Mouse (Mus musculus) liver, embryonic 13.5 days (tissue): ENCODE results near the gene Stpg2. TPM values are rescaled to one million over a fixed set of nuclear protein-coding genes. Genes with fewer than 3 reads are reported as not detected.
"Not testable (repeated sequence)": the region's sequence is repeated elsewhere in the genome, so short reads cannot be mapped to it uniquely, and the experiment has no call there.

Experiments
- ATAC-seq: fragments of 200-750 bp; cut with Nextera tagmentation; 2 replicates; pipeline ENCODE4 v1.8.0; 2017; ENCODE audit warnings: low read depth, mild to moderate bottlenecking, moderate number of reproducible peaks, moderate library complexity
- DNase-seq: peaks from one replicate; pipeline ENCODE4 v3.0.0; 2022
- H3K27ac ChIP-seq: fragments of 300-500 bp; sonication (generic); 2 replicates; pipeline ENCODE4 v1.5.1; 2015; ENCODE audit warnings: moderate library complexity, mild to moderate bottlenecking, inconsistent platforms
- H3K27me3 ChIP-seq: fragments of 300-500 bp; sonication (generic); 2 replicates; pipeline ENCODE4 v1.6.1; 2015; ENCODE audit warnings: mild to moderate bottlenecking, inconsistent platforms
- H3K36me3 ChIP-seq: fragments of 300-500 bp; sonication (generic); 2 replicates; pipeline ENCODE4 v1.6.1; 2015; ENCODE audit warnings: mild to moderate bottlenecking, inconsistent platforms
- H3K4me1 ChIP-seq: fragments of 300-500 bp; sonication (generic); replicated peaks from 2 replicates; pipeline ENCODE4 v1.6.1; 2015; ENCODE audit warnings: inconsistent platforms
- H3K4me2 ChIP-seq: fragments of 300-500 bp; sonication (generic); 2 replicates; pipeline ENCODE4 v1.6.1; 2015; ENCODE audit warnings: inconsistent platforms, mild to moderate bottlenecking, moderate library complexity
- H3K4me3 ChIP-seq: fragments of 300-500 bp; sonication (generic); replicated peaks from 2 replicates; pipeline ENCODE4 v1.5.1; 2015; ENCODE audit warnings: mild to moderate bottlenecking, inconsistent platforms
- H3K9ac ChIP-seq: fragments of 300-500 bp; sonication (generic); 2 replicates; pipeline ENCODE4 v1.6.1; 2015; ENCODE audit warnings: mild to moderate bottlenecking, inconsistent platforms
- H3K9me3 ChIP-seq: fragments of 300-500 bp; sonication (generic); replicated peaks from 2 replicates; pipeline ENCODE4 v1.6.1; 2016; ENCODE audit warnings: inconsistent platforms
- WGBS: fragments of 180-500 bp; shearing (Covaris S2); methylation state at CpG from one replicate; pipeline ENCODE4 v1.1.7; 2015; ENCODE audit not compliant: insufficient replicate concordance; 5-methylcytosine and 5-hydroxymethylcytosine counted together
- polyA plus RNA-seq: library from polyadenylated mRNA; unstranded; fragments of >200 nt; fragmentation: Nextera tagmentation; extraction: Ambion mirVana; gene quantifications from 2 replicates; pipeline ENCODE4 v1.2.1, GENCODE M21; 2015

The Stpg2 gene
- polyA plus RNA-seq, 1 experiment from 2014 or later = not detected

DNA sequence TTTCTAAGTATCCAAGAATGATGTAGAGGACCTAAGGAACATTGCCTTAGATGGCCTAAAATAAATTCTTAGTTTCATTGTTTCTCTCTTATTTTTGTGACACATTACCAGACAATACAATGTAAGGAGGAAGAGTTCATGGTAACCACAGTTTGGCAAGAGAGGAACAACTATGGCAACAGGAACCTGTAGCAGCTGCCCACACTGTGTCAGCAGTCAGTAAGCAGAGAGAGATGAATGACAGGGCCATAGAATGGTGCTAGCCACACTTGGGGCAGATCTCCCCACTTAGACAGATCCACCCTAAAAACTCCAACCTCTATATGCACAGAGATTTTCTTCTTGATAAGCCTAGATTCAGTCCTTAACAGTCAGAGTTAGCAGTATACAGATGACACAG lies 456.7 kb downstream of the Stpg2 start:
- H3K4me1 ChIP-seq = no peaks in the 10 kb centered on the region
- no peak for ATAC-seq

DNA sequence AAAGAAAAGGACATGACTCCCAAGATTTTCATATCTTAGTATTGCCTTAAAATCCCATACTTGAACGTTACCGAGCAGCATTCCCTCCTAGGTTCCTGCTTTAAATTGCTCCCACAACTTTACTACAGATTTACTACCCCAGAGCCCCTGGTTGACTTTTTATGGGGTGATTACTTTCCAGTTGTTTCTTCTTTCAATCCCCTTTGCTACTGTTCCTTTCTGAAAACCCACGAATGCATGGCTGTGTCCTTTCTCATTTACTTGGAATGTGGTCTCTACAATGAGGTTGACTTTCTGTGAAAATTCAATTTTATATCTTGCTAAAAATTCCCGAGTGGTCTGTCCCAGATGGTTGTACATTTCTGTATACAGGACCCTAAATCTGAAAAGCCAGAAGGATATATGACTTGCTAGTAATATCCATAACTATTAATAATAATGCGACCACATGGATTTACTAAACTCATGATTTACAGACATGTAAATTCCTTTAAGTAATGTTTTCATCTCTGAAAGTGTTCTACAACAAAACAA lies 458.3 kb downstream of the Stpg2 start:
- DNase-seq (no peak), ATAC-seq (no peak)
- Histone ChIP-seq H3K4me3 (no peak overlapping the region), H3K36me3 (no peaks in the 10 kb centered on the region), H3K9me3 (no peaks in the 10 kb centered on the region), H3K27me3 (no peaks in the 10 kb centered on the region), H3K27ac (no peak overlapping the region), H3K4me2 (no peak overlapping the region), H3K4me1 (no peaks in the 10 kb centered on the region), H3K9ac (no peak overlapping the region)
- 58% methylated on average over 5 of the region's 5 CpGs for WGBS

More for the DNA sequence above, 456.7 kb downstream of the Stpg2 start:
- Histone ChIP-seq H3K9me3 (no peaks in the 10 kb centered on the region), H3K27me3 (no peaks in the 10 kb centered on the region), H3K27ac (no peak overlapping the region), H3K9ac (no peak overlapping the region), H3K4me2 (no peak overlapping the region), H3K36me3 (no peaks in the 10 kb centered on the region), H3K4me3 (no peak overlapping the region)
- DNase-seq = no peak

DNA sequence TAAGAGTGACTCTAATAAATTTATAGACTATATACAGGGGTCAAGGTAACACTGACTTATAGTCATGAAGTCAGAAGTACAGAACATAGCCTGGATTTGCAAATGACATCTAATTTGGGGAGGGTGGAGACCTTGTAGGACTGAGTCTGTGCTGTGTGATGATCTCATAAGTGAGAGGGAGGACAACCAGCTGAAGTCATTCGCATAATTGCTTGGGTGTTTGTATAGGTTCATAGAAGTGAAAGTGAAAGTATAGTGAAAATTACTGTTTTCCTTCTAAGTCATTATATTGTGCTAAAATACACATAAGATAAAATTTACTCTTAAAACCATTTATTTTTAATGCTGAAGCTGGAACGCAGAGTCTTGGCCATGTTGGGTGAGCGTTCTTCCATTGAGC lies 459.6 kb downstream of the Stpg2 start:
- Histone ChIP-seq H3K27me3 (no peaks in the 10 kb centered on the region), H3K4me2 (no peak overlapping the region), H3K4me1 (no peaks in the 10 kb centered on the region), H3K27ac (no peak overlapping the region), H3K9ac (no peak overlapping the region), H3K4me3 (no peak overlapping the region), H3K36me3 (no peaks in the 10 kb centered on the region), H3K9me3 (no peaks in the 10 kb centered on the region)
- no peak for DNase-seq
- 70% methylated on average over 3 of the region's 3 CpGs for WGBS
- ATAC-seq = no peak

DNA sequence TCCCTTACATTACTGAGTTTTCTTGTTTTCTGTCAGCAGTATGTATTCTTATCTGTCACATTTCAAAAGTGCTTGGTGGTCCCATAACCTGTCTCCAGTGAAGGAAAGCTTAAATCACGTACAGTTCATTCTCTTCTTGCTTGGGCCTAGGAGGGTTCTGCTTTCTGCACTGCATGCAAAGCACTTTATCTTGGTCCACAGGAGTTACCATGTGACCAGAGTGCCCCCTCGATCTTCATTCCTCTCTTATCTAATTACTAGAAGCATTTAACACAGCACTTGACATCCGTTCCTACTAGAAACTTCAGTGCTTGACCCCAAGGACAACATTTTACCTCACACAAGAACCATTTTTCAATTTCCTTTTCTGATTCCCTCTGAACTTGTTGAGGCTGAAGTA lies 470.7 kb downstream of the Stpg2 start:
- WGBS = 42% methylated on average over 3 of the region's 3 CpGs
- no peaks in the 10 kb centered on the region for H3K27me3 ChIP-seq
- no peak for DNase-seq
- H3K4me3 ChIP-seq = no peak overlapping the region
- H3K4me1 ChIP-seq = no peaks in the 10 kb centered on the region
- no peaks in the 10 kb centered on the region for H3K9me3 ChIP-seq
- H3K36me3 ChIP-seq = no peaks in the 10 kb centered on the region
- no peak overlapping the region for H3K4me2 ChIP-seq
- H3K27ac ChIP-seq = no peak overlapping the region
- H3K9ac ChIP-seq = no peak overlapping the region
- no peak for ATAC-seq

DNA sequence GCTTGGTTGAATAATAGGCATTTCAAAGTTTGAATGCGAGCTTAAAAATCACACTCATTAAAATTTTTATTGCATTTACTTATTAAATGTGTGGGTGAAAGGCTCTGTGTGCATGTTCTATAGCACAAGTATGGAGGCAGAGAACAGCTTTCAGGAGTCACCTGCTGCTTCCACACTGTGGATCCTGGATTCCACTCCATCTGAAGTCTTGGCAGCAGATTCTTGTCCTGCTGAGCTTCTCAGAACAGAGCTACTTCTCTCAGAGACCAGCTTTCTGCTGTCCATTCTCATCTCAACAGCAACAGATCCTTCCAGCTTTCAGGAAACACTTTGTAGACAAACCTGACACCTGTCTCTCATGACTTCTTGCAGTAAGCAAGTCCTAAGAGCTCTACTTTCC lies 471.2 kb downstream of the Stpg2 start:
- Histone ChIP-seq H3K27ac (no peak overlapping the region), H3K4me3 (no peak overlapping the region), H3K9me3 (no peaks in the 10 kb centered on the region), H3K9ac (no peak overlapping the region), H3K27me3 (no peaks in the 10 kb centered on the region), H3K36me3 (no peaks in the 10 kb centered on the region), H3K4me1 (no peaks in the 10 kb centered on the region), H3K4me2 (no peak overlapping the region)
- DNase-seq = no peak
- WGBS = 49% methylated on average over 1 of the region's 1 CpGs
- no peak for ATAC-seq

DNA sequence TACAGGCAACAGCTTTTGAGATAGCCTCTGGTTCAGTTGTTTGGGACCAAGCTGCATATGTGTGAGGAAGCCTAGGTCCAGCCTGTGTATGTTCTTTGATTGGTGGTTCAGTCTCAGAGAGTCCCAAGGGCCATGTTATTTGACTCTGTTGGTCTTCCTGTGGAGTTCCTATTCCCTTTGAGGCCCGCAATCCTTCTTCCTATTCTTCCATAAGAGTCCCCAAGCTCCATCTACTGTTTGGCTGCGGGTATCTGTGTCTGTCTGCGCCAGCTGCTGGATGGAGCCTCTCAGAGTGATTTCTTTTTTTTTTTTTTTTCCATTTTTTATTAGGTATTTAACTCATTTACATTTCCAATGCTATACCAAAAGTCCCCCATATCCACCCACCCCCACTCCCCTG lies 498.7 kb downstream of the Stpg2 start:
- not testable (repeated sequence) for H3K9ac ChIP-seq, H3K9me3 ChIP-seq, DNase-seq, H3K27me3 ChIP-seq, ATAC-seq, H3K36me3 ChIP-seq, H3K4me3 ChIP-seq, H3K27ac ChIP-seq, H3K4me1 ChIP-seq, H3K4me2 ChIP-seq
- 79% methylated on average over 3 of the region's 3 CpGs for WGBS

DNA sequence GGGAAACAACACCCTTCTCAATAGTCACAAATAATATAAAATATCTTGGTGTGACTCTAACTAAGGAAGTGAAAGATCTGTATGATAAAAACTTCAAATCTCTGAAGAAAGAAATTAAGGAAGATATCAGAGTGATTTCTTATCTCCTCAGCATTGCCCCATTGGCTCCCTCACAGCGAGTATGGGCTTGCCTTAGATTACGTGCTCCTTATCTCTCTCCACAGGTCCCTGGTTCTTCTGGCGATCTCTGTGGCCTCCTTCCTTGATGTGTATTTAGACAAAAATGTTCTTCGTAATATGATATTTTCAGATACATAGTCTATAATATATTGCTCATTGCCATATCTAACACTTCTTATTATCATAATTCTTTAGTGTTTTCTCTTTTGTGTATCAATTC lies 501.9 kb downstream of the Stpg2 start:
- H3K4me2 ChIP-seq, H3K9me3 ChIP-seq, H3K27me3 ChIP-seq, H3K36me3 ChIP-seq, ATAC-seq, H3K4me1 ChIP-seq, H3K9ac ChIP-seq, H3K27ac ChIP-seq, H3K4me3 ChIP-seq, DNase-seq: not testable (repeated sequence)
- 51% methylated on average over 4 of the region's 4 CpGs for WGBS

DNA sequence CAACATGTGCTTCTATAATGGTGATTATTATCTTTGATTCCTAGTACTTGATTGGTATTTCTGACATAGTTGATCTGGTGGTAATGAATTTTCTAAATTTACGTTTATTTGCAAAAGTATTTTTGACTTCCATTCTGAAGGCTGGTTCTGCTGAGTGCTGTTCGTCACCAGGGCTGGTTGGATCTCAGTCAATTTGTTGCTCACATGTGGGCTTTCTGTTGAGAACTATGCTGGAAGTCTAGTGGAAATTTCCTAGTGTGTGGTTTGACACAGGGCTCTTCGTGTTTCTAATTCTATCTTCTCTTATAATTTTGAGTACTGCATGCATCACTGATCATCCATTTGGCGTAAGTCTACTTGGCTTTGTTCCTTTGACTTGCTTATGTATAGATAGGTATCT lies 504.3 kb downstream of the Stpg2 start:
- WGBS = 68% methylated on average over 4 of the region's 4 CpGs

DNA sequence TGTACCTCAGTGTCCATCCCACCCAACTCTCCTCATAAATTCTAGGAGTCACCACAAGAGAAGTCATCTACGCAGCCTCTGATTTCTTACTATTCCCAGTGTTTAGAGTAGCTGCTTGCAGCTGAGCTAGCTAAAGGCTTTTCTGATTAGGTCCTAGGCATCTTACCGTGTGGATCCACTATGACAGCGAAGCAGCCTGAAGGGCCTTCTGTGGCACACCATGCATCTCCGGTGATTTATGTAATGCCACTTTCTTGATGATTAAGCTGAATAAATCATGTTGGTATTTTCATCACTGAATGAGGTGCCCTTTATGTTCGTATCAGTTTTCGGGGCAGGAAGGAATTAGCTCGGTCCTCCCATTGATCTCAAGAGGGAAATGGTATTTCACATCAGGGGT lies 523.3 kb downstream of the Stpg2 start:
- WGBS = 77% methylated on average over 7 of the region's 7 CpGs
- H3K27ac ChIP-seq = no peak overlapping the region
- no peak for ATAC-seq

More for the DNA sequence above, 504.3 kb downstream of the Stpg2 start:
- no peak overlapping the region for H3K27ac ChIP-seq
- H3K9me3 ChIP-seq = no peaks in the 10 kb centered on the region
- no peak overlapping the region for H3K4me3 ChIP-seq
- no peaks in the 10 kb centered on the region for H3K36me3 ChIP-seq
- H3K27me3 ChIP-seq = no peaks in the 10 kb centered on the region
- H3K4me1 ChIP-seq = no peaks in the 10 kb centered on the region
- H3K9ac ChIP-seq = no peak overlapping the region
- H3K4me2 ChIP-seq = no peak overlapping the region
- DNase-seq (no peak), ATAC-seq (no peak)

DNA sequence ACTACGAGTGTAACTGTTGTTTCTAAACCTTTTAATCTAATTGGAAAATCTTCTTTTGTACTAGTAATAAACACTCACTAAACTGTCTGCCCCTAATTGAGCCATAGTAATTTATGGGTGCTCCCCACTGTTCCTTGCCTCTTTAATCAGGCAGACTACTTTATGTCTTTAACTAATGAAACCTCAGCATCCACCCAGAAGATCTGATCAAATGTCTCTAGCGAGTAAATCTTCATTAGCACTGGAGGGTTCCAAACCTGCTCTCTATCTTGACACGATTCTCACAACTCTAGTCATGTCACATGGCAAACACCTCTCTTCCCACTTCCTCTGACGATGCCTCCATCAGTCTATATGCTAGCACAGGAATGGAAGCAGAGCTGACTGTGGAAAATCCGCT lies 523.8 kb downstream of the Stpg2 start:
- DNase-seq (no peak), ATAC-seq (no peak)
- H3K4me2 ChIP-seq = no peak overlapping the region
- H3K4me1 ChIP-seq = no peaks in the 10 kb centered on the region
- H3K27ac ChIP-seq = no peak overlapping the region
- no peaks in the 10 kb centered on the region for H3K27me3 ChIP-seq
- H3K4me3 ChIP-seq = no peak overlapping the region
- no peaks in the 10 kb centered on the region for H3K9me3 ChIP-seq
- no peak overlapping the region for H3K9ac ChIP-seq
- H3K36me3 ChIP-seq = no peaks in the 10 kb centered on the region
- WGBS = 60% methylated on average over 5 of the region's 5 CpGs

More for the DNA sequence above, 523.3 kb downstream of the Stpg2 start:
- DNase-seq = no peak
- no peak overlapping the region for H3K4me2 ChIP-seq
- no peaks in the 10 kb centered on the region for H3K36me3 ChIP-seq
- H3K9me3 ChIP-seq = no peaks in the 10 kb centered on the region
- H3K4me3 ChIP-seq = no peak overlapping the region
- H3K27me3 ChIP-seq = no peaks in the 10 kb centered on the region
- H3K4me1 ChIP-seq = no peaks in the 10 kb centered on the region
- no peak overlapping the region for H3K9ac ChIP-seq

DNA sequence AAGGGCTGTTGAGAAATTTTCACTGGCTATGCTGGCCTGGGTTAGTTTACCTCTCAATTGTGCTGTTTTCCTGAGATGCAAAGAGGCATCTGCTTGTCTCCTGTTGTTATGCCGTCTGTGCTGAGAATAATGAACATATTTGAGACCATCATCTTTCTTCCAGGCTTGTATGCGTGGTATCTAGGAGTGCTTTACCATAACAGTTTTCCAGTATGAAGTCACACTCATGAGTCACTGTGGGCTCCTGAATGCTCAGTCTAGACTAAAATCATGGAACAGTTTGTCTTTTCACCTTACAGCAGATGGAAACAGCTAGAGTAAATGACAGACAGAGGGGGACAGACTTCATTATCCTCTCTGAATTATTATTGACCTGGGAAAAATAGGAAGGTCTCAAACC lies 527.7 kb downstream of the Stpg2 start:
- Histone ChIP-seq H3K4me3 (no peak overlapping the region), H3K27me3 (no peaks in the 10 kb centered on the region), H3K36me3 (no peaks in the 10 kb centered on the region), H3K27ac (no peak overlapping the region), H3K9ac (no peak overlapping the region), H3K4me2 (no peak overlapping the region), H3K9me3 (no peaks in the 10 kb centered on the region), H3K4me1 (no peaks in the 10 kb centered on the region)
- 73% methylated on average over 2 of the region's 2 CpGs for WGBS
- ATAC-seq = no peak
- DNase-seq = no peak

DNA sequence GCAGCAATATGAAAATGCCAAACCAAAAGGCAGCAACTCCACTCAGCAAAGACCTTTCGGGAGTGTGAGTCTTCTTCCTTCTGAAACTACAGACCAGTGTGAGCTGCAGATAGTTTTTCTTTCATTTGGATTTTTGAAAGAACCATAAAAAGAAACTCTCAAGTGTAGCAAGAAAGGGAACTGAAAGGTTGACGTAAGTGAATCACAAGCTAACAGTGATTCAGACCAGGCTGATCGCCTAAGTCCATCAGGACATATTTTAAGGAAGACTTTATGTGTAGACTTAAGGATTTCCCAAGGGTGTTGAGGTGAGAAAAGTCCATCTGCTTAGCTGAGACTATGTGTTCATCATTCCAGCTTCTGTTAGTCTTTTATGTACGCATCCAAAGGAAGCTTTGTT lies 533.9 kb downstream of the Stpg2 start:
- H3K9me3 ChIP-seq = no peaks in the 10 kb centered on the region
- no peak overlapping the region for H3K4me2 ChIP-seq
- no peak overlapping the region for H3K9ac ChIP-seq
- DNase-seq (no peak), ATAC-seq (no peak)
- H3K27ac ChIP-seq = no peak overlapping the region
- no peaks in the 10 kb centered on the region for H3K36me3 ChIP-seq
- H3K27me3 ChIP-seq = no peaks in the 10 kb centered on the region
- WGBS = 72% methylated on average over 4 of the region's 4 CpGs
- H3K4me3 ChIP-seq = no peak overlapping the region
- no peaks in the 10 kb centered on the region for H3K4me1 ChIP-seq
